ENCODE assay signal across 8 mouse cellular contexts in the genomic region with DNA sequence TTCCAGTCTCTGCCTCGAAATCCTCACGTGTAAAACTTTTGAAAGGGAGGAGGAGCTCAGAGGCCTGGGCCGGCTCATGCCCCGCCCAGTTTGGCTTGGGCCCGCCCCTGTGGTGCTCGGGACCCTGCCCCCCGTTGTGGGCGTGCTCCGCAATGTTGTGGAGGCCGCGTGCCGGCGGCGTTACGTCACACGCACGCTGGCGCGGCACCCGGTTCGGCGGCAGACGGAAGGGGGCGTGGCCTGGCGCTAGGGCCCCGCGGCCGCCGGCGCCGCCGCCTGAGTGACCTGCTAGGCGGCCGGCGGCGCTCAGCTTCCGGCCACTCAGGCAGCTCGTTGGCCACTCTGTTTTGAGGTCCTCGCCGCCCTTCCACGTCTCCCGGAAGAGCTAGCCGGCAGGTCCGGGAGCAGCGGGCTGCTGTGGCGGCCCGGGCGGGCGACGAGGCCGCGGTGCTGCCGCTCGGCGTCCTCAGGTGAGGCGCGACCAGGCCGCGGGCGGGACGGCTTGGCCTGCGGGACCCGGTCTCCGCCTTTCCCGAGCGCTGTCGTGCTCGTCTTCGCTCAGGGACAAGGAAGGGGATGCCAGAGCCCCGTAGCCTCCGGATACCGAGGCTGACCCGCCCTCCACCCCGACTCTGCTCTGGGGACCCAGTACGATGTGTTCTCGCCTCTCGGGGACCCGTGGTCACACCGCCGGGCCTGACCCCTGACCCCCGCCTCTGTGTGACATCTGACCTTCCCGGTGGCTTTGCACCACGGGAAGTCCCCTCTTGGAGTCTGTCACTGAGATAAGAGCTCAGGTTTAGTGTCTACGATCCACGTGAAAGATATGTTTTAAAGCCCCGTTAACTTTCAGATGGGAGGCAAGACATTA. TPM values are rescaled to one million over a fixed set of nuclear protein-coding genes. Genes with fewer than 3 reads are reported as not detected.
DNase-seq lines count a peak whose midpoint lies in the region; ATAC-seq and TF ChIP-seq lines count a peak whose summit lies in the region.

Gene Golga5, plus strand, starts transcription at position 242 of the 871 bp plus-strand sequence.

- intact Hi-C loops in heart, postnatal 36 days (cut with DNase I): loop anchor here (5.0 kb wide), 1 partner anchor 492 kb away; the partner anchor contains the start of gene Cpsf2

- TF ChIP-seq CTCF in layer of hippocampus, adult 2 months (conservative IDR thresholded peaks at IDR 0.05): 0 out of 2 replicates have a peak, but pooled peaks have one; percentile 6
- TF ChIP-seq CTCF in lung, embryonic 14.5 days (IDR thresholded peaks at IDR 0.05; ENCODE audit: low read depth): no peak
- TF ChIP-seq CTCF in olfactory bulb, adult 2 months (IDR thresholded peaks at IDR 0.05; ENCODE audit: insufficient read depth, low read depth, low read length): no peak
- peak; percentile 33; the same call in 1 of the 2 replicates for TF ChIP-seq CTCF in thymus, adult 2 months (IDR thresholded peaks at IDR 0.05; ENCODE audit: borderline replicate concordance, control insufficient read depth, extremely low read depth, insufficient read depth, low read length, poor library complexity)

- H3K4me3 ChIP-seq in ES-E14 (ENCODE audit: insufficient read depth in 1 of 2, low read depth in 1 of 2, low read length in 2 of 2, poor library complexity in 1 of 2, severe bottlenecking in 1 of 2): peak within 1 kb of the TSS; percentile 75 to 82
- H3K4me3 ChIP-seq in forebrain, embryonic 16.5 days (replicated peaks; ENCODE audit: low read length): peak within 1 kb of the TSS; percentile 72
- H3K4me3 ChIP-seq in layer of hippocampus, adult 2 months: peak within 1 kb of the TSS; percentile 97
- peak within 1 kb of the TSS; percentile 96 for H3K4me3 ChIP-seq in lung, embryonic 14.5 days (ENCODE audit: low read depth, low read length)
- peak within 1 kb of the TSS; percentile 62 for H3K4me3 ChIP-seq in olfactory bulb, adult 2 months (ENCODE audit: insufficient read depth, low read depth, low read length)
- H3K4me3 ChIP-seq in thymus, adult 2 months (ENCODE audit: control insufficient read depth, insufficient read depth, low read length): peak within 1 kb of the TSS; percentile 93

- under 1% methylated on average over 85 of the region's 86 CpGs for WGBS in forebrain, embryonic 16.5 days
- WGBS in lung, embryonic 14.5 days: under 1% methylated on average over 86 of the region's 86 CpGs
- WGBS in olfactory bulb, adult 2 months: under 1% methylated on average over 86 of the region's 86 CpGs
- WGBS in thymus, adult 2 months: 0% methylated on average over 86 of the region's 86 CpGs

- H3K4me2 ChIP-seq in forebrain, embryonic 16.5 days (ENCODE audit: low read length): peak within 1 kb of the TSS; percentile 72
- peak within 1 kb of the TSS; percentile 81 for H3K4me2 ChIP-seq in lung, embryonic 14.5 days

- in situ Hi-C loops in ES-E14 (cut with MboI; ENCODE audit: low sequenced_read_pairs in 2 of 2, unreplicated experiment in 2 of 2): loop anchor here in 1 of 2 experiments (10.0 kb wide), 1 partner anchor 74 kb away; no protein-coding TSS in a partner anchor

- peak; percentile 98 for ATAC-seq in forebrain, embryonic 16.5 days
- peak; percentile 98 for ATAC-seq in lung, embryonic 14.5 days (ENCODE audit: insufficient read depth)

- H3K36me3 ChIP-seq in ES-E14 (ENCODE audit: control insufficient read depth, insufficient read depth, low read length, poor library complexity, severe bottlenecking): no peaks in the 10 kb centered on the region; the same call in none of the 2 replicates
- peaks cover 7% of the 10 kb centered on the region for H3K36me3 ChIP-seq in forebrain, embryonic 16.5 days (ENCODE audit: control insufficient read depth, insufficient read depth)
- H3K36me3 ChIP-seq in lung, embryonic 14.5 days (ENCODE audit: insufficient read depth): peaks cover 16% of the 10 kb centered on the region
- peaks cover 6% of the 10 kb centered on the region for H3K36me3 ChIP-seq in thymus, adult 2 months (ENCODE audit: control insufficient read depth, insufficient read depth, low read length)

- H3K9me3 ChIP-seq in ES-E14 (ENCODE audit: control insufficient read depth, insufficient read depth, low read depth, low read length): no peaks in the 10 kb centered on the region
- no peaks in the 10 kb centered on the region for H3K9me3 ChIP-seq in forebrain, embryonic 16.5 days (ENCODE audit: control insufficient read depth, low read length)
- H3K9me3 ChIP-seq in lung, embryonic 14.5 days (ENCODE audit: low read depth, low read length): no peaks in the 10 kb centered on the region

- peak within 1 kb of the TSS; percentile 86 for H3K9ac ChIP-seq in ES-E14 (ENCODE audit: insufficient read depth, low read depth, low read length, poor library complexity, severe bottlenecking)
- peak within 1 kb of the TSS; percentile 78 for H3K9ac ChIP-seq in forebrain, embryonic 16.5 days (replicated peaks; ENCODE audit: low read depth, low read length)
- peak within 1 kb of the TSS; percentile 81 for H3K9ac ChIP-seq in lung, embryonic 14.5 days

- DNase-seq in ES-E14 (ENCODE audit: low read depth, low spot score): peak; percentile 93
- DNase-seq in cerebellum, adult 11-12 months: peak; percentile 98
- peak; percentile 98 to 99 for DNase-seq in heart, postnatal 36 days
- DNase-seq in layer of hippocampus, adult 2 months (ENCODE audit: low spot score in 2 of 2): peak; percentile 95 to 96
- peak; percentile 99 for DNase-seq in lung, embryonic 14.5 days
- DNase-seq in thymus, adult 2 months: peak; percentile 97

- no peaks in the 10 kb centered on the region for H3K4me1 ChIP-seq in ES-E14 (ENCODE audit: control insufficient read depth in 2 of 2, insufficient read depth in 2 of 2, low read length in 2 of 2, poor library complexity in 1 of 2)
- peaks cover 6% of the 10 kb centered on the region for H3K4me1 ChIP-seq in forebrain, embryonic 16.5 days (replicated peaks; ENCODE audit: control insufficient read depth, insufficient read depth, low read length)
- no peaks in the 10 kb centered on the region for H3K4me1 ChIP-seq in lung, embryonic 14.5 days (ENCODE audit: insufficient read depth)
- H3K4me1 ChIP-seq in olfactory bulb, adult 2 months (ENCODE audit: control insufficient read depth, insufficient read depth, low read length): no peaks in the 10 kb centered on the region
- H3K4me1 ChIP-seq in thymus, adult 2 months (replicated peaks; ENCODE audit: control insufficient read depth, insufficient read depth, low read length): no peaks in the 10 kb centered on the region

- H3K27me3 ChIP-seq in forebrain, embryonic 16.5 days (replicated peaks; ENCODE audit: control insufficient read depth, insufficient read depth, low read length): no peaks in the 10 kb centered on the region
- H3K27me3 ChIP-seq in lung, embryonic 14.5 days (ENCODE audit: insufficient read depth, low read length): no peaks in the 10 kb centered on the region
- no peaks in the 10 kb centered on the region for H3K27me3 ChIP-seq in thymus, adult 2 months (ENCODE audit: control insufficient read depth, insufficient read depth, low read length)

- TF ChIP-seq POLR2A in olfactory bulb, adult 2 months (IDR thresholded peaks at IDR 0.05; ENCODE audit: insufficient read depth, low read depth, low read length): peak; percentile 52; the same call in 1 of the 2 replicates
- TF ChIP-seq POLR2A in thymus, adult 2 months (IDR thresholded peaks at IDR 0.05; ENCODE audit: control insufficient read depth, extremely low read depth, insufficient read depth, low read length, poor library complexity): peak; percentile 68

- 0 out of 2 replicates have a peak within 1 kb of the TSS, but pooled peaks have one; percentile 14 for H3K27ac ChIP-seq in ES-E14 (ENCODE audit: insufficient read depth, low read depth, low read length, poor library complexity, severe bottlenecking)
- peak within 1 kb of the TSS; percentile 74 for H3K27ac ChIP-seq in forebrain, embryonic 16.5 days (ENCODE audit: low read length)
- peak within 1 kb of the TSS; percentile 93 for H3K27ac ChIP-seq in layer of hippocampus, adult 2 months
- H3K27ac ChIP-seq in lung, embryonic 14.5 days (ENCODE audit: low read depth): peak within 1 kb of the TSS; percentile 73
- H3K27ac ChIP-seq in olfactory bulb, adult 2 months (ENCODE audit: insufficient read depth, low read depth, low read length): no peak within 1 kb of the TSS
- H3K27ac ChIP-seq in thymus, adult 2 months (ENCODE audit: control insufficient read depth, insufficient read depth, low read length): no peak within 1 kb of the TSS

TF ChIP-seq in ES-E14, 5 proteins besides CTCF, POLR2A, EP300 and RAD21:
- TF ChIP-seq ZC3H11A (IDR thresholded peaks at IDR 0.05; ENCODE audit: borderline replicate concordance, low read depth, low read length) (no peak), HCFC1 (IDR thresholded peaks at IDR 0.05; ENCODE audit: borderline replicate concordance, insufficient read depth, low read length) (peak; percentile 41; the same call in 1 of the 2 replicates)

RNA-seq across cellular contexts. Expression of gene Golga5, which starts in this region (rescaled TPM):
- total RNA-seq in ES-E14 (2012; rRNA removed): 24.9 and 30.8 TPM in 2 replicates
- polyA plus RNA-seq in forebrain, embryonic 16.5 days (2015; fragmentation: Nextera tagmentation; extraction: Ambion mirVana): 33.2 and 35.5 TPM in 2 replicates
- total RNA-seq in heart, postnatal 36 days (2021): 10 to 100 TPM; 27.3 to 29.8 TPM
- total RNA-seq in layer of hippocampus, adult 2 months (2021): 10 to 100 TPM; 24.6 to 26.3 TPM
- polyA plus RNA-seq in lung, embryonic 14.5 days (2014; fragmentation: Nextera tagmentation; extraction: Ambion mirVana): 29.4 and 33.9 TPM in 2 replicates
- polyA plus RNA-seq in olfactory bulb, adult 2 months (2012; ENCODE audit: insufficient read depth, insufficient read length, low replicate concordance, missing spikeins): not detected in 2 replicates
- polyA plus RNA-seq in thymus, adult 2 months (2012; rRNA removed): 13.3 and 14.3 TPM in 2 replicates

Comparison
In these comparisons a context has a peak if more than half of its experiments do, and no peak if none do; other contexts are left out.
1. RNA of gene Golga5 (polyA plus RNA-seq): 33.2 to 35.5 TPM in forebrain, embryonic 16.5 days, 29.4 to 33.9 TPM in lung, embryonic 14.5 days and 13.3 to 14.3 TPM in thymus, adult 2 months; not detected in olfactory bulb, adult 2 months; every median in the first group is over 10 times any median in the second.
2. H3K27ac ChIP-seq: peak in ES-E14 (single experiment), forebrain, embryonic 16.5 days (single experiment), layer of hippocampus, adult 2 months (single experiment) and lung, embryonic 14.5 days (single experiment); none in olfactory bulb, adult 2 months (single experiment) and thymus, adult 2 months (single experiment).
3. CTCF ChIP-seq: peak in layer of hippocampus, adult 2 months (single experiment) and thymus, adult 2 months (single experiment); none in lung, embryonic 14.5 days (single experiment) and olfactory bulb, adult 2 months (single experiment).
4. Peak in every context shown above with its lines, with median percentiles within 50 percentile points of each other: DNase-seq, H3K4me3 ChIP-seq and H3K9ac ChIP-seq.